Mouse (Mus musculus) embryonic fibroblast, embryonic 13.5 days (primary cell): ENCODE measurements around the gene Gpr34. TPM values are rescaled to one million over a fixed set of nuclear protein-coding genes. Genes with fewer than 3 reads are reported as not detected.

Experiments
- H3K27ac ChIP-seq: 2 replicates; pipeline ENCODE4 v1.5.1; 2012; ENCODE audit warnings: low read length, control low read depth, inconsistent platforms; ENCODE audit not compliant: insufficient read depth
- H3K4me1 ChIP-seq: 2 replicates; pipeline ENCODE4 v1.6.1; 2011; ENCODE audit warnings: low read length; ENCODE audit not compliant: control insufficient read depth, insufficient read depth
- H3K4me3 ChIP-seq: 2 replicates; pipeline ENCODE4 v1.5.1; 2011; ENCODE audit warnings: mild to moderate bottlenecking, control low read depth, low read length; ENCODE audit not compliant: insufficient read depth
- CTCF ChIP-seq: IDR thresholded peaks from 2 replicates; pipeline ENCODE4 v1.5.1; 2011; ENCODE audit warnings: mild to moderate bottlenecking, control low read depth, low read length, moderate library complexity, borderline replicate concordance; ENCODE audit not compliant: insufficient read depth
- POLR2A ChIP-seq: IDR thresholded peaks from 2 replicates; pipeline ENCODE4 v1.6.1; 2011; ENCODE audit warnings: low read depth, mild to moderate bottlenecking, control low read depth, low read length, moderate library complexity
- polyA plus RNA-seq: library from polyadenylated mRNA; stranded (reverse); fragments of >200 nt; gene quantifications from 2 replicates; pipeline ENCODE4 v1.2.4, GENCODE M21; 2011; ENCODE audit warnings: low read depth; ENCODE audit not compliant: missing spikeins, insufficient read length

The Gpr34 gene
- polyA plus RNA-seq, 1 experiment = not detected

- Histone ChIP-seq H3K4me1 (no peaks in the 10 kb centered on the region; the same call in 1 of the 2 replicates), H3K27ac (no peak overlapping the region), H3K4me3 (no peak overlapping the region)
- no peak for TF ChIP-seq CTCF
- no peak for TF ChIP-seq POLR2A
Measured at GRCm38 (mm10) chrX:13659201-13659890, 27.5 kb downstream of the Gpr34 start.

GRCm38 (mm10) chrX:13661063-13661462, 29.2 kb downstream of the Gpr34 start, which contains the start of gene Gpr82:
Gene Gpr82, plus strand, starts transcription at chrX:13661363.
- Histone ChIP-seq H3K27ac (no peak within 1 kb of the TSS), H3K4me1 (no peaks in the 10 kb centered on the region), H3K4me3 (no peak within 1 kb of the TSS)
- no peak for TF ChIP-seq POLR2A
- TF ChIP-seq CTCF = no peak

GRCm38 (mm10) chrX:13668867-13669266, 37.0 kb downstream of the Gpr34 start:
- no peak overlapping the region for H3K4me3 ChIP-seq
- H3K4me1 ChIP-seq = no peaks in the 10 kb centered on the region
- no peak overlapping the region for H3K27ac ChIP-seq
- TF ChIP-seq POLR2A (no peak), CTCF (no peak)

GRCm38 (mm10) chrX:13670342-13670741, 38.5 kb downstream of the Gpr34 start:
- Histone ChIP-seq H3K4me1 (no peaks in the 10 kb centered on the region), H3K4me3 (no peak overlapping the region), H3K27ac (no peak overlapping the region)
- TF ChIP-seq POLR2A = no peak
- TF ChIP-seq CTCF = no peak

- H3K4me3 ChIP-seq = no peak overlapping the region
- H3K4me1 ChIP-seq = no peaks in the 10 kb centered on the region
- no peak for TF ChIP-seq POLR2A
- TF ChIP-seq CTCF = no peak
- H3K27ac ChIP-seq = no peak overlapping the region
Measured at GRCm38 (mm10) chrX:13673001-13673400, 41.1 kb downstream of the Gpr34 start.

- no peak for TF ChIP-seq CTCF
- no peak for TF ChIP-seq POLR2A
- no peak overlapping the region for H3K4me3 ChIP-seq
- no peak overlapping the region for H3K27ac ChIP-seq
- H3K4me1 ChIP-seq = no peaks in the 10 kb centered on the region
Measured at GRCm38 (mm10) chrX:13681748-13682147, 49.9 kb downstream of the Gpr34 start.

- no peak overlapping the region for H3K4me3 ChIP-seq
- no peak overlapping the region for H3K27ac ChIP-seq
- no peaks in the 10 kb centered on the region for H3K4me1 ChIP-seq
- TF ChIP-seq CTCF (no peak), POLR2A (no peak)
Measured at GRCm38 (mm10) chrX:13686589-13686988, 54.7 kb downstream of the Gpr34 start.

- H3K4me3 ChIP-seq = no peak overlapping the region
- TF ChIP-seq CTCF (no peak), POLR2A (no peak)
Measured at GRCm38 (mm10) chrX:13688356-13688755, 56.5 kb downstream of the Gpr34 start.

More at GRCm38 (mm10) chrX:13688356-13688755, 56.5 kb downstream of the Gpr34 start:
- Histone ChIP-seq H3K27ac (no peak overlapping the region), H3K4me1 (no peaks in the 10 kb centered on the region)

Other genes with a start within 250 kb of the Gpr34 start
- not detected in 2 replicates for gene Nyx, start 166.0 kb upstream of the Gpr34 start, polyA plus RNA-seq
- not detected in 2 replicates for gene Gpr82, start 29.3 kb downstream of the Gpr34 start, polyA plus RNA-seq
- gene Cask, start 219.3 kb downstream of the Gpr34 start, polyA plus RNA-seq = 137 and 139 TPM in 2 replicates